Mouse (Mus musculus) regulatory T cell (primary cell): ENCODE data around the gene Ube2v1.
"Not testable (repeated sequence)": the region's sequence is repeated elsewhere in the genome, so short reads cannot be mapped to it uniquely, and the experiment has no call there.

ENCODE experiments used
- in situ Hi-C: fragments of 300-600 bp; cut with MboI, MseI; formaldehyde crosslinking; loops from one replicate; pipeline ENCODE4 v1.15.1; 2025; ENCODE audit warnings: high pct_unique_total_duplicates

The Ube2v1 gene

GRCm38 (mm10) chr2:167654911-167655600, 23.2 kb upstream of the Ube2v1 start:
- in situ Hi-C loops, result no loop called here

GRCm38 (mm10) chr2:167652694-167653093, 20.8 kb upstream of the Ube2v1 start:
- in situ Hi-C loops, result no loop called here

GRCm38 (mm10) chr2:167651622-167652021, 19.7 kb upstream of the Ube2v1 start:
- in situ Hi-C loops, result no loop called here

- in situ Hi-C loops, result no loop called here
These were observed 17.6 kb upstream of the Ube2v1 start for GRCm38 (mm10) chr2:167649290-167650032.

GRCm38 (mm10) chr2:167646411-167646810, 14.5 kb upstream of the Ube2v1 start:
- in situ Hi-C loops, result no loop called here

GRCm38 (mm10) chr2:167643356-167644052, 11.6 kb upstream of the Ube2v1 start:
- in situ Hi-C loops, result not testable (repeated sequence)

- in situ Hi-C loops, result no loop called here
These were observed 10.3 kb upstream of the Ube2v1 start for GRCm38 (mm10) chr2:167642164-167642563.

- in situ Hi-C loops, result no loop called here
These were observed 9.4 kb upstream of the Ube2v1 start for GRCm38 (mm10) chr2:167641337-167641736.

GRCm38 (mm10) chr2:167640279-167640678, 8.4 kb upstream of the Ube2v1 start:
- in situ Hi-C loops, result no loop called here

GRCm38 (mm10) chr2:167634865-167635512, 3.1 kb upstream of the Ube2v1 start:
- in situ Hi-C loops, result loop anchor here (5.0 kb wide), 1 partner anchor 37 kb away; no protein-coding TSS in a partner anchor

- in situ Hi-C loops, result no loop called here
These were observed 2.5 kb upstream of the Ube2v1 start for GRCm38 (mm10) chr2:167634338-167634770.

- in situ Hi-C loops, result no loop called here
These were observed 1.6 kb upstream of the Ube2v1 start for GRCm38 (mm10) chr2:167633537-167633872.

GRCm38 (mm10) chr2:167632731-167633536, 1.0 kb upstream of the Ube2v1 start:
- in situ Hi-C loops, result no loop called here

GRCm38 (mm10) chr2:167631181-167631590, 709 bp downstream of the Ube2v1 start:
- in situ Hi-C loops, result no loop called here

- in situ Hi-C loops, result no loop called here
These were observed 1.5 kb downstream of the Ube2v1 start for GRCm38 (mm10) chr2:167630421-167630820.

- in situ Hi-C loops, result no loop called here
These were observed 2.2 kb downstream of the Ube2v1 start for GRCm38 (mm10) chr2:167629665-167630209.

- in situ Hi-C loops, result no loop called here
These were observed 3.0 kb downstream of the Ube2v1 start for GRCm38 (mm10) chr2:167628872-167629271.

- in situ Hi-C loops, result no loop called here
These were observed 4.9 kb downstream of the Ube2v1 start for GRCm38 (mm10) chr2:167627019-167627418.

GRCm38 (mm10) chr2:167625670-167626069, 6.2 kb downstream of the Ube2v1 start:
- in situ Hi-C loops, result no loop called here

GRCm38 (mm10) chr2:167624368-167625075, 7.4 kb downstream of the Ube2v1 start:
- in situ Hi-C loops, result no loop called here
